Mouse (Mus musculus): Measurements from ENCODE around the gene Pdk3. TPM values are rescaled to one million over a fixed set of nuclear protein-coding genes. Genes with fewer than 3 reads are reported as not detected.

The Pdk3 gene
- 22.4 TPM for polyA plus RNA-seq (2017; shearing (Covaris generic))

GRCm38 (mm10) chrX:93831561-93832336, at the start of gene Pdk3:
Gene Pdk3, minus strand, starts transcription at chrX:93832201.

Other genes with a start within 250 kb of the Pdk3 start
- 12.3 TPM for gene Pola1, start 200.0 kb downstream of the Pdk3 start, polyA plus RNA-seq (2017; shearing (Covaris generic))
- gene Pcyt1b, start 177.3 kb downstream of the Pdk3 start, polyA plus RNA-seq (2017; shearing (Covaris generic)), result 0.38 TPM
- gene AU015836, start 136.5 kb upstream of the Pdk3 start, polyA plus RNA-seq (2017; shearing (Covaris generic)), result not detected